Mouse (Mus musculus): Measurements from ENCODE around the gene S100a10.

GRCm38 (mm10) chr3:93568428-93569040 lies 13.7 kb downstream of the S100a10 start:
- no peak for TF ChIP-seq CTCF (IDR thresholded peaks at IDR 0.05; ENCODE audit: borderline replicate concordance, insufficient read depth, low read length)
- no peak for TF ChIP-seq POLR2A (IDR thresholded peaks at IDR 0.05; ENCODE audit: low read depth, low read length)
